Mouse (Mus musculus) stomach, embryonic 15.5 days (tissue): ENCODE data around the gene Tsr1. TPM values are rescaled to one million over a fixed set of nuclear protein-coding genes. Genes with fewer than 3 reads are reported as not detected.

Experiments used
- ATAC-seq: fragments of 200-750 bp; cut with Nextera tagmentation; 2 replicates; pipeline ENCODE4 v1.8.0; 2017; ENCODE audit warnings: low read depth, moderate number of reproducible peaks, moderate TSS enrichment; ENCODE audit not compliant: insufficient read depth, low FRiP score
- H3K27ac ChIP-seq: fragments of 300-500 bp; sonication (generic); 2 replicates; pipeline ENCODE4 v1.5.1; 2015; ENCODE audit warnings: mild to moderate bottlenecking, inconsistent platforms
- H3K27me3 ChIP-seq: fragments of 300-500 bp; sonication (generic); replicated peaks from 2 replicates; pipeline ENCODE4 v1.6.1; 2015; ENCODE audit warnings: inconsistent platforms
- H3K36me3 ChIP-seq: fragments of 300-500 bp; sonication (generic); 2 replicates; pipeline ENCODE4 v1.6.1; 2015; ENCODE audit warnings: inconsistent platforms
- H3K4me1 ChIP-seq: fragments of 300-500 bp; sonication (generic); 2 replicates; pipeline ENCODE4 v1.6.1; 2015; ENCODE audit warnings: inconsistent platforms
- H3K4me2 ChIP-seq: fragments of 300-500 bp; sonication (generic); 2 replicates; pipeline ENCODE4 v1.6.1; 2015; ENCODE audit warnings: mild to moderate bottlenecking, inconsistent platforms
- H3K4me3 ChIP-seq: fragments of 300-500 bp; sonication (generic); replicated peaks from 2 replicates; pipeline ENCODE4 v1.5.1; 2015; ENCODE audit warnings: inconsistent platforms
- H3K9ac ChIP-seq: fragments of 300-500 bp; sonication (generic); 2 replicates; pipeline ENCODE4 v1.6.1; 2015; ENCODE audit warnings: inconsistent platforms
- H3K9me3 ChIP-seq: fragments of 300-500 bp; sonication (generic); 2 replicates; pipeline ENCODE4 v1.6.1; 2016; ENCODE audit warnings: inconsistent platforms
- WGBS: fragments of 180-500 bp; shearing (Covaris S2); methylation state at CpG from one replicate; pipeline ENCODE4 v1.1.7; 2015; 5-methylcytosine and 5-hydroxymethylcytosine counted together
- polyA plus RNA-seq: library from polyadenylated mRNA; unstranded; fragments of >200 nt; fragmentation: Nextera tagmentation; extraction: Ambion mirVana; gene quantifications from 2 replicates; pipeline ENCODE4 v1.2.1, GENCODE M21; 2015

Gene Tsr1
- polyA plus RNA-seq, 1 experiment from 2014 or later: 43.3 TPM

DNA sequence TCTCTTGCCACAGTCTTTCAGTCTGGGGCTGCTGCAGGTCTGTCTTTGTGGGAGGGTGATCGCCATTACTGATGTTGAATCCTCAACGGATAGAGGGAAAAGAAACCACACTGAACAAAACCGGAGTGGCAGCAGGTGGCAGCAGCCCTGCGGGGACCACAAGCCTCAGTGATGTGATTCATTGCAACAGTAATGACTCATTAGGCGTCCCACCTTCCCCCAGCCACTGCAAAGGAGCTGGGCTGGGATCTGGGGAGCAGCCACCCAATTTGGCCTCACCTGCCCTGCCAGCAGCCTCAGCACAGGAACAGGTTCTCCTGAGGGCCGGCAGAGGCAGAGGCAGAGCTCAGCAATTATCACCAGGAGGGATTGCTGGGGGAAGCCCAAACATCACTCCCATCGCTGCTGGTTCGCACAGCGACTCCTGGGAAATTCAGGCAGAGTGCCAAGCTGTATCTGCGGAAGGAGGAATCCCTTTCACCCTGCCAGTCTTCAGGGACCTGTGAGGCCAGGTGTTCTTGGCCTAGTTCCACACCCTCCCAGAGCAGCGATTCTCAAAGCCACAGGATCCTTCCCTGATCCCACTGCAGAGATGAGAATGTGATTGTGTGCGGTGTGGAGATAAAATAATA lies 26.8 kb upstream of the Tsr1 start:
- Histone ChIP-seq H3K4me2 (no peak overlapping the region), H3K4me3 (no peak overlapping the region), H3K27me3 (no peaks in the 10 kb centered on the region), H3K9ac (no peak overlapping the region), H3K4me1 (peaks cover 5% of the 10 kb centered on the region; the same call in 1 of the 2 replicates), H3K36me3 (no peaks in the 10 kb centered on the region), H3K9me3 (no peaks in the 10 kb centered on the region), H3K27ac (peak overlapping the region; percentile 31; the same call in 1 of the 2 replicates)
- ATAC-seq: 0 out of 2 replicates have a peak, but pooled peaks have one; percentile 28
- WGBS: 33% methylated on average over 12 of the region's 12 CpGs

- Histone ChIP-seq H3K4me2 (no peak overlapping the region), H3K4me1 (peaks cover 12% of the 10 kb centered on the region; the same call in 1 of the 2 replicates), H3K27me3 (no peaks in the 10 kb centered on the region), H3K27ac (no peak overlapping the region), H3K36me3 (no peaks in the 10 kb centered on the region), H3K9me3 (no peaks in the 10 kb centered on the region), H3K9ac (no peak overlapping the region), H3K4me3 (no peak overlapping the region)
- no peak for ATAC-seq
- WGBS: 70% methylated on average over 3 of the region's 3 CpGs
Measured at GRCm38 (mm10) chr11:74874630-74875029, 23.2 kb upstream of the Tsr1 start.

DNA sequence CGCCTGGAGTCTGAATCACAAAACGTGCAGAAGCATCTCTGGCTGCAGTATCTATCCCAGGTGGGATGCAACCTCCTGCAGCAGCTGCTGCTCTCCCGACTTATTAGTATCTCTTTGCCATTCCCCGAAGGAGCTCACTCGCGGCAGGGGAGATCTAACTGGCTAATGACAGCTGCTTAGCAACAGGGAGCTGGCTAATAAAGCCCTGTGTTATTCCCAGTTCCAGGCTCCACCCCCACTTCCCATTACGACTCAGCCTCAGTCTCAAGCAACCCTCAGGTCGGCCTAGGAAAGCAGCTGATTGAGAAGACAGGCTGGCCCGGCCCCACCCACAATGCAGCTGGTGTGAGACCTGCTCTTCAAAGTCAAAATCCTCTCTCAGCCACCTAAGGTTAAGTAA lies 21.1 kb upstream of the Tsr1 start:
- WGBS: 4% methylated on average over 9 of the region's 9 CpGs
- H3K36me3 ChIP-seq: no peaks in the 10 kb centered on the region
- peak overlapping the region; percentile 54 for H3K27ac ChIP-seq

GRCm38 (mm10) chr11:74880999-74881398 lies 16.9 kb upstream of the Tsr1 start:
- no peak overlapping the region for H3K4me3 ChIP-seq
- H3K27me3 ChIP-seq: no peaks in the 10 kb centered on the region
- no peaks in the 10 kb centered on the region for H3K9me3 ChIP-seq
- no peak for ATAC-seq
- no peak overlapping the region for H3K9ac ChIP-seq
- H3K4me1 ChIP-seq: 0 out of 2 replicates have a peak, but pooled peaks cover 12% of the 10 kb centered on the region
- H3K36me3 ChIP-seq: no peaks in the 10 kb centered on the region
- no peak overlapping the region for H3K4me2 ChIP-seq
- H3K27ac ChIP-seq: no peak overlapping the region
- WGBS: 87% methylated on average over 9 of the region's 9 CpGs

More for the DNA sequence above, 21.1 kb upstream of the Tsr1 start:
- Histone ChIP-seq H3K4me1 (0 out of 2 replicates have a peak, but pooled peaks cover 8% of the 10 kb centered on the region), H3K4me3 (no peak overlapping the region), H3K9ac (no peak overlapping the region), H3K27me3 (no peaks in the 10 kb centered on the region), H3K4me2 (peak overlapping the region; percentile 41), H3K9me3 (no peaks in the 10 kb centered on the region)
- peak; percentile 66; the same call in 1 of the 2 replicates for ATAC-seq

DNA sequence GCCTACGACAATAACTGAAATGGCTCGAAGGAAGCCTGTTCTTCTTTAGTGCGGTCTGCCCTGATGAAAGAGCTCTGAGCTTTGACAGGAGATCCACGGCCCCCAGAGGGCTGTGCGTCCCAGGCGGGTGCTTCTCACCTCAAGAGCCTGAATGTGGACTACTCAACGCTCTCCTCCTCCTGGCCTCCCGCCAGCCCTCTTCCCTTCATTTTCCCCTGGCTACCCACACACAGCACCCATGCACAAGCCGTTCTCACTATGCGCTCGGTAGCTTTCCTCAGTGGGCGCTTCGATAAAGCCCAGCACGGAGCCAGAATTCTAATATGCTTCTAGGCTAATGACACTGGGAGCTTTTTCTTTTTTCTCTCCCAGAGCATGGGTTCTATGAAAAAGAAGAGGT lies 15.9 kb upstream of the Tsr1 start:
- no peak overlapping the region for H3K4me3 ChIP-seq
- H3K27ac ChIP-seq: no peak overlapping the region
- ATAC-seq: no peak
- no peak overlapping the region for H3K9ac ChIP-seq
- H3K4me2 ChIP-seq: no peak overlapping the region; the same call in 1 of the 2 replicates
- H3K9me3 ChIP-seq: no peaks in the 10 kb centered on the region
- 63% methylated on average over 14 of the region's 14 CpGs for WGBS
- no peaks in the 10 kb centered on the region for H3K27me3 ChIP-seq
- no peaks in the 10 kb centered on the region for H3K36me3 ChIP-seq
- H3K4me1 ChIP-seq: 0 out of 2 replicates have a peak, but pooled peaks cover 8% of the 10 kb centered on the region

GRCm38 (mm10) chr11:74883098-74883497 lies 14.8 kb upstream of the Tsr1 start:
- WGBS: 90% methylated on average over 10 of the region's 10 CpGs
- H3K27ac ChIP-seq: no peak overlapping the region
- no peak for ATAC-seq

GRCm38 (mm10) chr11:74894619-74895018 lies 3.3 kb upstream of the Tsr1 start:
- no peaks in the 10 kb centered on the region for H3K27me3 ChIP-seq

More at GRCm38 (mm10) chr11:74883098-74883497, 14.8 kb upstream of the Tsr1 start:
- H3K9ac ChIP-seq: no peak overlapping the region
- no peak overlapping the region for H3K4me2 ChIP-seq
- no peaks in the 10 kb centered on the region for H3K9me3 ChIP-seq
- H3K4me3 ChIP-seq: no peak overlapping the region
- no peaks in the 10 kb centered on the region for H3K36me3 ChIP-seq
- H3K4me1 ChIP-seq: 0 out of 2 replicates have a peak, but pooled peaks cover 5% of the 10 kb centered on the region
- no peaks in the 10 kb centered on the region for H3K27me3 ChIP-seq

DNA sequence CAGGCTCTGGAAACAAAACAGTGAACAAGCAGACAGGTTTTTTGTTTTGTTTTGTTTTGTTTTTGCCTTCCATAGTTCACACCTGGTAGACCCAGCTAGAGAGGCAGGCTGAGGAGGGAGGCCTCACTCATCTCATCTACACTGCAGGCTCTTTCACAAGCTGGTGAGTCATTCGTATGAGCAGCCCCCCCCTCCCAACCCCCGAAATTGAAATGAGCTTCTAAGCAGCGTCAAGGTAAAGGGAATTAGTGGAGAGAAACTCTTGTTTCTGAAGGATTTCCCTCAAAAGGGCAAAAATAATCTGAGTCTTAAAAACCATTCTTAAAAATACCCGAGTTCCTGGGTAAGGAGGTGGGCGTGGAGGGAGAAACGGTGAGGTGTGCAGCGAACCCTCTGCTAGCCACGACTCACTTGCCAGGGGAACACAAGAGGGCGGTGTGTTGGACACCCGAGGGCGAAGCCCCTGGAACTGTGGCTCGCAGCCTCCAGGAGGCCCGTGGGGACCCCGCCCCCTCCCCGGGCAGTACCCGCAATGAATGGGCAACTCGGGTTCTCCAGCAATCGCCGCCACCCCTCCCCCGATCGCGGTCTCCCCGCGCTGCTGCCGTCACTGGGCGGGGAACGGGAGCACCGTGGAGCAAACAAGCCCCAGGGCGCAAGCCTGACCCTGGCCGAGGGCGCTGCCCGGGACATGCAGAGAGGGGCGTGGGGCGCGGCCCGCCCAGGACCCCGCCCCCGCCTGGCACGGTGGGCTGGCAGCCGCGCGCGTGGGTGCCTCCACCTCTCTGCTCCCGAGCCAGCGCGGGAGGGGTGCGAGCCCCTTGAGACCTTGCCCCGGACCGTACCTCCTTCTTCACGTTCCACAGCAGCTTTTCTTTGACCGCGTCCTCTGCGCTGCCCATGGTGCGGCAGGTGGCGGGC lies 1.6 kb upstream of the Tsr1 start:
- H3K9me3 ChIP-seq: no peaks in the 10 kb centered on the region
- peak overlapping the region; percentile 91 for H3K27ac ChIP-seq
- H3K4me3 ChIP-seq: peak overlapping the region; percentile 96
- no peaks in the 10 kb centered on the region for H3K27me3 ChIP-seq
- H3K4me2 ChIP-seq: peak overlapping the region; percentile 98
- H3K36me3 ChIP-seq: peaks cover 5% of the 10 kb centered on the region; the same call in 1 of the 2 replicates
- H3K4me1 ChIP-seq: peaks cover 15% of the 10 kb centered on the region; the same call in 1 of the 2 replicates
- peak overlapping the region; percentile 78 for H3K9ac ChIP-seq
- ATAC-seq: peak; percentile 61
- 1% methylated on average over 54 of the region's 55 CpGs for WGBS

More at GRCm38 (mm10) chr11:74894619-74895018, 3.3 kb upstream of the Tsr1 start:
- no peak for ATAC-seq
- H3K36me3 ChIP-seq: no peaks in the 10 kb centered on the region
- no peak overlapping the region for H3K27ac ChIP-seq
- H3K4me2 ChIP-seq: no peak overlapping the region
- no peaks in the 10 kb centered on the region for H3K9me3 ChIP-seq
- 76% methylated on average over 4 of the region's 4 CpGs for WGBS
- H3K4me1 ChIP-seq: peaks cover 10% of the 10 kb centered on the region; the same call in 1 of the 2 replicates
- no peak overlapping the region for H3K9ac ChIP-seq
- H3K4me3 ChIP-seq: no peak overlapping the region

- no peaks in the 10 kb centered on the region for H3K9me3 ChIP-seq
- H3K4me2 ChIP-seq: peak within 1 kb of the TSS; percentile 98
- under 1% methylated on average over 72 of the region's 74 CpGs for WGBS
- peak within 1 kb of the TSS; percentile 78 for H3K9ac ChIP-seq
- peaks cover 15% of the 10 kb centered on the region; the same call in 1 of the 2 replicates for H3K4me1 ChIP-seq
- H3K27ac ChIP-seq: peak within 1 kb of the TSS; percentile 91
- H3K36me3 ChIP-seq: peaks cover 12% of the 10 kb centered on the region
- peak within 1 kb of the TSS; percentile 96 for H3K4me3 ChIP-seq
- peak; percentile 74 for ATAC-seq
- no peaks in the 10 kb centered on the region for H3K27me3 ChIP-seq
Measured at GRCm38 (mm10) chr11:74896901-74897677, 782 bp upstream of the Tsr1 start, which contains the start of gene Sgsm2. Gene Sgsm2 (minus strand): TSS chr11:74897060.

DNA sequence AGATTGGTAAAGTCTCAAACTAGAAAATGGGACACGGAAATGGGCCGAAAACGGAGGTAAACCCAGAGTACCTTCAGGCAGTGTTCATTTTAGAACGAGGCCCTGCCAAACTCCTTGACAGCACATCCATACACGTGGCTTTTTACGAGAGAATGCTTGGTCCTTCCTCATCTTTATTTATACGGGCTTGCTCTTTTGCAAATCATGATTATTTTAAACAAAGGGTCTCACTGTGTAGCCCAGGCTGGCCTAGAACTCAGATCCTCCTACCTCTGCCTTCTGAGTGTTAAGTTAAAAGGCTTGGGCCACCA lies 601 bp downstream of the Tsr1 start:
- Histone ChIP-seq H3K27ac (peak overlapping the region; percentile 91), H3K9me3 (no peaks in the 10 kb centered on the region), H3K4me2 (peak overlapping the region; percentile 98), H3K4me3 (peak overlapping the region; percentile 96), H3K4me1 (peaks cover 15% of the 10 kb centered on the region; the same call in 1 of the 2 replicates), H3K27me3 (no peaks in the 10 kb centered on the region), H3K9ac (peak overlapping the region; percentile 87), H3K36me3 (peaks cover 19% of the 10 kb centered on the region)
- ATAC-seq: no peak
- WGBS: under 1% methylated on average over 7 of the region's 7 CpGs

DNA sequence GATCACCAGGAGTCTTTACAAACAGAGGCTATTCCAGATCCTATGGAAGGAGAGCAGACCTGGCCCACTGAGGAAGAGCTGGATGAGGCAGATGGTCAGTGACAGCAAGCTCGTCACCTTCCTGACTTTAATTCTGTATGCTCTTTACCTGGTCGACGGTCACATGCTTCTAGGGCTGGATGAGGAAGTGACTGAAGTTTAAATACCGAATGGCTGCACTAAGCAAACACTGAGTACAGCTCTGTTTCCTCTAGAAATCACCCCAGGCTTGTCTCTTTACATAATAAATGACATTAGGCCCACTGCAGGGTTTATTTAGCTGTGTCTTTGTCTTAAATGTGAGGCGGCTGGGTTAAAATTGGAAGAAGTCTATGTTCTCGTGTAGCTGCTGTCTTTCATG lies 3.7 kb downstream of the Tsr1 start:
- ATAC-seq: no peak
- Histone ChIP-seq H3K4me3 (no peak overlapping the region), H3K36me3 (peaks cover 44% of the 10 kb centered on the region), H3K27me3 (no peaks in the 10 kb centered on the region), H3K9me3 (no peaks in the 10 kb centered on the region), H3K4me2 (no peak overlapping the region), H3K4me1 (peaks cover 11% of the 10 kb centered on the region; the same call in 1 of the 2 replicates), H3K27ac (peak overlapping the region; percentile 42; the same call in 1 of the 2 replicates), H3K9ac (no peak overlapping the region)
- 72% methylated on average over 6 of the region's 6 CpGs for WGBS
